In the genomic region with DNA sequence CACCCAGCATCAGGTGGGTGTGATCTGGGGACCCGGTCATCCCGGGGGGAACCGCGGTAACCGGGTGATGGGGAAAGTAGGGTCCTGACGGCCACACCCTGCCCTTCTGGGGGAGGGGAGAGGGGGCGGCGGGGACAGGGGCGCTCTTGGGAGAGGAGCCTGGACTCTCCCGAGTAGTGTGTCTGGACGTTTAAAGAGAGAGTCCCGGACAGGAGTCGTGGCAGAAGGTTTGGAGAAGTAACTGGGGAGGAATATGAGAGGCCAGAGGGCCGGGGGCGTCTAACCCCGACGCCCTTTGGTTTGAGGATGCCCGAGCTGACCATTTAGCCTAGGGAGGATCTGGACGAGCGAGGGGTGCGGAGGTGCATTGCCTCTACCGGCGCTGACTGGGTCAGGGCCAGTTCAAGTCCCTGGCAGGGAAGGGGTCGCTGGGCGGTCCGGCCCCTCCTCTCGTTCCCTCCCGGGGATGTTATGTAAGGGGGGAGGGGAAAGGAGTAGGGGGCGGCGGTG, we compare ENCODE assay signal across 8 mouse cellular contexts. TPM values are rescaled to one million over a fixed set of nuclear protein-coding genes. Genes with fewer than 3 reads are reported as not detected.
DNase-seq lines count a peak whose midpoint lies in the region; ATAC-seq and TF ChIP-seq lines count a peak whose summit lies in the region.

No protein-coding gene starts in this region.

- TF ChIP-seq POLR2A in lung, adult 2 months (IDR thresholded peaks at IDR 0.05; ENCODE audit: borderline replicate concordance, extremely low read depth, low read depth, low read length): peak; percentile 44; the same call in 1 of the 2 replicates

- 2% methylated on average over 29 of the region's 30 CpGs for WGBS in lung, adult 2 months
- WGBS in embryonic facial prominence, embryonic 10.5 days: under 1% methylated on average over 30 of the region's 30 CpGs
- WGBS in hindbrain, embryonic 14.5 days: under 1% methylated on average over 27 of the region's 30 CpGs
- WGBS in midbrain, embryonic 16.5 days: 1% methylated on average over 28 of the region's 30 CpGs

- peak; percentile 16 for ATAC-seq in hindbrain, embryonic 14.5 days (ENCODE audit: low FRiP score)
- ATAC-seq in midbrain, embryonic 16.5 days: peak; percentile 49

- H3K27me3 ChIP-seq in embryonic facial prominence, embryonic 10.5 days (replicated peaks; ENCODE audit: low read depth, poor library complexity, severe bottlenecking): no peaks in the 10 kb centered on the region
- no peaks in the 10 kb centered on the region for H3K27me3 ChIP-seq in hindbrain, embryonic 14.5 days (ENCODE audit: control insufficient read depth, insufficient read depth, low read length)
- peaks cover 2% of the 10 kb centered on the region; the same call in 1 of the 2 replicates for H3K27me3 ChIP-seq in midbrain, embryonic 16.5 days (ENCODE audit: control insufficient read depth, insufficient read depth, low read depth, low read length)

- H3K9ac ChIP-seq in hindbrain, embryonic 14.5 days: peak overlapping the region; percentile 73
- peak overlapping the region; percentile 79 for H3K9ac ChIP-seq in midbrain, embryonic 16.5 days (ENCODE audit: low read depth, low read length)

- peak overlapping the region; percentile 76 for H3K4me2 ChIP-seq in hindbrain, embryonic 14.5 days (replicated peaks)
- peak overlapping the region; percentile 99 for H3K4me2 ChIP-seq in midbrain, embryonic 16.5 days (ENCODE audit: low read length)

- peaks cover 19% of the 10 kb centered on the region for H3K36me3 ChIP-seq in embryonic facial prominence, embryonic 10.5 days (replicated peaks)
- H3K36me3 ChIP-seq in hindbrain, embryonic 14.5 days (replicated peaks; ENCODE audit: control insufficient read depth, insufficient read depth): peaks cover 15% of the 10 kb centered on the region
- H3K36me3 ChIP-seq in midbrain, embryonic 16.5 days (ENCODE audit: control insufficient read depth, insufficient read depth, low read length): peaks cover 11% of the 10 kb centered on the region

- TF ChIP-seq CTCF in lung, adult 2 months (IDR thresholded peaks at IDR 0.05; ENCODE audit: insufficient read depth, low read length): no peak

- H3K4me1 ChIP-seq in lung, adult 2 months (ENCODE audit: control insufficient read depth, insufficient read depth, low read length): peaks cover 19% of the 10 kb centered on the region
- H3K4me1 ChIP-seq in embryonic facial prominence, embryonic 10.5 days: peaks cover 38% of the 10 kb centered on the region
- peaks cover 19% of the 10 kb centered on the region for H3K4me1 ChIP-seq in hindbrain, embryonic 14.5 days (replicated peaks; ENCODE audit: control insufficient read depth, insufficient read depth, low read length)
- peaks cover 23% of the 10 kb centered on the region for H3K4me1 ChIP-seq in midbrain, embryonic 16.5 days (ENCODE audit: control insufficient read depth, insufficient read depth, low read length)

- peak overlapping the region; percentile 75 for H3K27ac ChIP-seq in embryonic facial prominence, embryonic 10.5 days (replicated peaks)
- H3K27ac ChIP-seq in hindbrain, embryonic 14.5 days: peak overlapping the region; percentile 60; the same call in 1 of the 2 replicates
- peak overlapping the region; percentile 59 for H3K27ac ChIP-seq in midbrain, embryonic 16.5 days (ENCODE audit: low read length)

- no peak for DNase-seq in lung, adult 2 months
- DNase-seq in lung, postnatal 14 days: no peak
- no peak for DNase-seq in embryonic facial prominence, embryonic 10.5 days (ENCODE audit: low spot score)
- no peak for DNase-seq in hindbrain, embryonic 14.5 days (ENCODE audit: low spot score)
- no peak for DNase-seq in adrenal gland, adult 18-20 months (ENCODE audit: low spot score in 2 of 2)
- DNase-seq in layer of hippocampus, adult 8-10 months (ENCODE audit: low spot score in 2 of 2): no peak
- no peak for DNase-seq in left cerebral cortex, adult 11 months (ENCODE audit: low spot score)

- H3K4me3 ChIP-seq in lung, adult 2 months (replicated peaks; ENCODE audit: extremely low read depth, low read depth, low read length): peak overlapping the region; percentile 83
- peak overlapping the region; percentile 76 for H3K4me3 ChIP-seq in embryonic facial prominence, embryonic 10.5 days
- H3K4me3 ChIP-seq in hindbrain, embryonic 14.5 days (replicated peaks; ENCODE audit: low read length): peak overlapping the region; percentile 73
- H3K4me3 ChIP-seq in midbrain, embryonic 16.5 days (ENCODE audit: low read depth, low read length): peak overlapping the region; percentile 88

- H3K9me3 ChIP-seq in embryonic facial prominence, embryonic 10.5 days: no peaks in the 10 kb centered on the region
- no peaks in the 10 kb centered on the region for H3K9me3 ChIP-seq in hindbrain, embryonic 14.5 days (ENCODE audit: control insufficient read depth, low read length)
- no peaks in the 10 kb centered on the region for H3K9me3 ChIP-seq in midbrain, embryonic 16.5 days (replicated peaks; ENCODE audit: control insufficient read depth, low read length, poor library complexity, severe bottlenecking)

RNA-seq across cellular contexts. Expression of a gene that starts 0.3 kb away (rescaled TPM):
- polyA plus RNA-seq in lung, adult 2 months (2012; rRNA removed): 15.3 and 29.6 TPM in 2 replicates
- 11.1 and 12.7 TPM in 2 replicates for polyA plus RNA-seq in embryonic facial prominence, embryonic 10.5 days (2016; fragmentation: Nextera tagmentation; extraction: Ambion mirVana)
- polyA plus RNA-seq in hindbrain, embryonic 14.5 days (2014; fragmentation: Nextera tagmentation; extraction: Ambion mirVana): 1.6 and 4.5 TPM in 2 replicates
- polyA plus RNA-seq in midbrain, embryonic 16.5 days (2015; fragmentation: Nextera tagmentation; extraction: Ambion mirVana): 1.9 TPM in 2 replicates
- 1 to 10 TPM; 8.1 to 9.1 TPM for total RNA-seq in adrenal gland, adult 18-20 months (2021)
- under 1 TPM in 3 of 4 experiments, not detected in 1; 0.43 to 0.45 (median 0.45) TPM for total RNA-seq in layer of hippocampus, adult 8-10 months (2022)

RNA-seq across cellular contexts. Expression of a gene that starts 7.3 kb away (rescaled TPM):
- 27.9 and 29.9 TPM in 2 replicates for polyA plus RNA-seq in lung, adult 2 months (2012; rRNA removed)
- 6.0 and 6.8 TPM in 2 replicates for polyA plus RNA-seq in embryonic facial prominence, embryonic 10.5 days (2016; fragmentation: Nextera tagmentation; extraction: Ambion mirVana)
- polyA plus RNA-seq in hindbrain, embryonic 14.5 days (2014; fragmentation: Nextera tagmentation; extraction: Ambion mirVana): 6.5 and 7.9 TPM in 2 replicates
- polyA plus RNA-seq in midbrain, embryonic 16.5 days (2015; fragmentation: Nextera tagmentation; extraction: Ambion mirVana): 7.4 and 7.6 TPM in 2 replicates
- 10 to 100 TPM; 11.5 to 15.3 TPM for total RNA-seq in adrenal gland, adult 18-20 months (2021)
- total RNA-seq in layer of hippocampus, adult 8-10 months (2022): 10 to 100 TPM; 23.5 to 25.3 (median 24.3) TPM

RNA-seq across cellular contexts. Expression of a gene that starts 22.4 kb away (rescaled TPM):
- 0.60 and 0.82 TPM in 2 replicates for polyA plus RNA-seq in lung, adult 2 months (2012; rRNA removed)
- not detected in 2 replicates for polyA plus RNA-seq in embryonic facial prominence, embryonic 10.5 days (2016; fragmentation: Nextera tagmentation; extraction: Ambion mirVana)
- not detected in 2 replicates for polyA plus RNA-seq in hindbrain, embryonic 14.5 days (2014; fragmentation: Nextera tagmentation; extraction: Ambion mirVana)
- polyA plus RNA-seq in midbrain, embryonic 16.5 days (2015; fragmentation: Nextera tagmentation; extraction: Ambion mirVana): not detected in 2 replicates
- not detected for total RNA-seq in adrenal gland, adult 18-20 months (2021)
- total RNA-seq in layer of hippocampus, adult 8-10 months (2022): 1 to 10 TPM in 2 of 4 experiments, under 1 TPM in 2; 0.45 to 4.0 (median 1.8) TPM

RNA-seq across cellular contexts. Expression of a gene that starts 24.8 kb away (rescaled TPM):
- polyA plus RNA-seq in lung, adult 2 months (2012; rRNA removed): 67.9 and 90.2 TPM in 2 replicates
- 74.0 and 76.5 TPM in 2 replicates for polyA plus RNA-seq in embryonic facial prominence, embryonic 10.5 days (2016; fragmentation: Nextera tagmentation; extraction: Ambion mirVana)
- polyA plus RNA-seq in hindbrain, embryonic 14.5 days (2014; fragmentation: Nextera tagmentation; extraction: Ambion mirVana): 74.5 and 83.2 TPM in 2 replicates
- 42.9 and 47.6 TPM in 2 replicates for polyA plus RNA-seq in midbrain, embryonic 16.5 days (2015; fragmentation: Nextera tagmentation; extraction: Ambion mirVana)
- total RNA-seq in adrenal gland, adult 18-20 months (2021): 100 to 1,000 TPM; 118 to 147 TPM
- total RNA-seq in layer of hippocampus, adult 8-10 months (2022): 100 to 1,000 TPM; 129 to 140 (median 135) TPM

RNA-seq across cellular contexts. Expression of a gene that starts 39.3 kb away (rescaled TPM):
- polyA plus RNA-seq in lung, adult 2 months (2012; rRNA removed): 96.0 and 110 TPM in 2 replicates
- polyA plus RNA-seq in embryonic facial prominence, embryonic 10.5 days (2016; fragmentation: Nextera tagmentation; extraction: Ambion mirVana): 211 and 216 TPM in 2 replicates
- polyA plus RNA-seq in hindbrain, embryonic 14.5 days (2014; fragmentation: Nextera tagmentation; extraction: Ambion mirVana): 49.9 and 66.1 TPM in 2 replicates
- 28.5 and 31.8 TPM in 2 replicates for polyA plus RNA-seq in midbrain, embryonic 16.5 days (2015; fragmentation: Nextera tagmentation; extraction: Ambion mirVana)
- 10 to 100 TPM; 13.7 to 28.0 TPM for total RNA-seq in adrenal gland, adult 18-20 months (2021)
- 10 to 100 TPM in 3 of 4 experiments, 1 to 10 TPM in 1; 9.7 to 16.0 (median 11.5) TPM for total RNA-seq in layer of hippocampus, adult 8-10 months (2022)
